Comparison of ENCODE assay signal across 7 mouse cellular contexts in genomic region chr11:69062194-69062760, GRCm38 (mm10). TPM values are rescaled to one million over a fixed set of nuclear protein-coding genes. Genes with fewer than 3 reads are reported as not detected.
DNase-seq lines count a peak whose midpoint lies in the region; ATAC-seq and TF ChIP-seq lines count a peak whose summit lies in the region.

No protein-coding gene starts in this region.

- no peaks in the 10 kb centered on the region for H3K36me3 ChIP-seq in hindbrain, postnatal 0 days (ENCODE audit: insufficient read depth, low read length)

- no peak overlapping the region for H3K9ac ChIP-seq in hindbrain, postnatal 0 days (replicated peaks; ENCODE audit: low read length)

- H3K27ac ChIP-seq in hindbrain, postnatal 0 days, result peak overlapping the region; percentile 59; the same call in 1 of the 2 replicates

- WGBS in hindbrain, postnatal 0 days, result under 1% methylated on average over 17 of the region's 17 CpGs

- ATAC-seq in hindbrain, postnatal 0 days, result no peak

- peak overlapping the region; percentile 64 for H3K4me3 ChIP-seq in hindbrain, postnatal 0 days (ENCODE audit: low read length)

- H3K27me3 ChIP-seq in hindbrain, postnatal 0 days (ENCODE audit: insufficient read depth, low read length), result no peaks in the 10 kb centered on the region

- peak; percentile 66 for DNase-seq in R1 (ENCODE audit: low read depth, low spot score)
- DNase-seq in cerebellum, adult 8-10 months, result peak; percentile 83
- peak; percentile 80 for DNase-seq in gastrocnemius, adult 18-20 months (ENCODE audit: low spot score)
- peak; percentile 78 for DNase-seq in hindbrain, postnatal 0 days (ENCODE audit: low spot score)
- peak; percentile 72 to 89 for DNase-seq in left cerebral cortex, postnatal 14 days (ENCODE audit: low spot score in 2 of 2)
- DNase-seq in mesoderm, embryonic 11.5 days (ENCODE audit: low read depth, low spot score), result peak; percentile 78
- peak; percentile 63 to 82 for DNase-seq in spleen, adult 18-20 months

- peaks cover 23% of the 10 kb centered on the region for H3K4me1 ChIP-seq in hindbrain, postnatal 0 days (ENCODE audit: insufficient read depth, low read length)

- no peaks in the 10 kb centered on the region for H3K9me3 ChIP-seq in hindbrain, postnatal 0 days (ENCODE audit: low read length)

- peak overlapping the region; percentile 89 for H3K4me2 ChIP-seq in hindbrain, postnatal 0 days (ENCODE audit: low read depth, low read length)

- TF ChIP-seq CTCF in hindbrain, postnatal 0 days (IDR thresholded peaks at IDR 0.05; ENCODE audit: low read depth), result no peak

- intact Hi-C loops in left cerebral cortex, postnatal 14 days (cut with DNase I), result loop anchor here (2.0 to 10.0 kb wide), 3 partner anchors 21 to 183 kb away; partner anchors contain the start of gene Aloxe3

RNA-seq across cellular contexts. Expression of gene Borcs6, which starts 2.8 kb away (rescaled TPM):
- 10 to 100 TPM; 20.0 to 23.5 TPM for total RNA-seq in gastrocnemius, adult 18-20 months (2021)
- 25.4 and 40.8 TPM in 2 replicates for total RNA-seq in hindbrain, postnatal 0 days (2014; rRNA removed)
- 21.3 and 21.9 TPM in 2 replicates for polyA plus RNA-seq in hindbrain, postnatal 0 days (2015; fragmentation: Nextera tagmentation; extraction: Ambion mirVana)
- 10 to 100 TPM; 26.1 to 29.2 TPM for total RNA-seq in left cerebral cortex, postnatal 14 days (2021)

RNA-seq across cellular contexts. Expression of gene Tmem107, which starts 8.3 kb away (rescaled TPM):
- 1 to 10 TPM; 3.5 to 3.7 TPM for total RNA-seq in gastrocnemius, adult 18-20 months (2021)
- 68.9 and 135 TPM in 2 replicates for total RNA-seq in hindbrain, postnatal 0 days (2014; rRNA removed)
- polyA plus RNA-seq in hindbrain, postnatal 0 days (2015; fragmentation: Nextera tagmentation; extraction: Ambion mirVana), result 28.6 and 34.1 TPM in 2 replicates
- total RNA-seq in left cerebral cortex, postnatal 14 days (2021), result 10 to 100 TPM; 14.2 to 16.9 TPM

RNA-seq across cellular contexts. Expression of gene Aurkb, which starts 16.8 kb away (rescaled TPM):
- total RNA-seq in gastrocnemius, adult 18-20 months (2021), result not detected
- 15.9 and 21.6 TPM in 2 replicates for total RNA-seq in hindbrain, postnatal 0 days (2014; rRNA removed)
- 24.8 and 26.3 TPM in 2 replicates for polyA plus RNA-seq in hindbrain, postnatal 0 days (2015; fragmentation: Nextera tagmentation; extraction: Ambion mirVana)
- total RNA-seq in left cerebral cortex, postnatal 14 days (2021), result 1 to 10 TPM in 1 of 2 experiments, under 1 TPM in 1; 0.86 to 1.2 TPM

RNA-seq across cellular contexts. Expression of gene Vamp2, which starts 26.0 kb away (rescaled TPM):
- total RNA-seq in gastrocnemius, adult 18-20 months (2021), result 10 to 100 TPM; 37.4 to 39.3 TPM
- 146 and 148 TPM in 2 replicates for total RNA-seq in hindbrain, postnatal 0 days (2014; rRNA removed)
- 417 and 489 TPM in 2 replicates for polyA plus RNA-seq in hindbrain, postnatal 0 days (2015; fragmentation: Nextera tagmentation; extraction: Ambion mirVana)
- 1,000 to 10,000 TPM; 1,220 to 1,271 TPM for total RNA-seq in left cerebral cortex, postnatal 14 days (2021)

RNA-seq across cellular contexts. Expression of gene Per1, which starts 32.7 kb away (rescaled TPM):
- total RNA-seq in gastrocnemius, adult 18-20 months (2021), result 10 to 100 TPM; 41.9 to 72.2 TPM
- total RNA-seq in hindbrain, postnatal 0 days (2014; rRNA removed), result 24.4 and 27.1 TPM in 2 replicates
- 11.9 and 15.9 TPM in 2 replicates for polyA plus RNA-seq in hindbrain, postnatal 0 days (2015; fragmentation: Nextera tagmentation; extraction: Ambion mirVana)
- 100 to 1,000 TPM in 1 of 2 experiments, 10 to 100 TPM in 1; 90.4 to 112 TPM for total RNA-seq in left cerebral cortex, postnatal 14 days (2021)
